Comparison of ENCODE assay signal across 8 mouse cellular contexts in the genomic region with DNA sequence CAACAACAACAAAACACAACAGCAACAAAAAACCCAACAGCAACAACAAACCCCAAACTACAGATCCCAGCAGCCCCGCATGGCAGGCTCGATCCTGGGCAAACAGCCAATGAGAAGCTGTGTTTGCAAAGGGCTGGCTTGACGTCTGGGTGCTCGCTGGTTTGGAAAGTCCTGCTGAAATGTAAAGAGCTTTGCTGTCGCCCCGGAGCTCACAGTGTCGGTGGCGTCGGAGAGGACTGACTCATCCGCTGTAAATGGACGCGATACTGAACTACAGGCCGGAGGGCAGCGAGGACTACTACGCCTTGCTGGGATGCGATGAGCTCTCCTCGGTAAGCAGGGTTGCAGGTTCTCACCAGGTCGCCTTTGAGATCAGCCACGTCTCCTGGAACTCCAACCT. TPM values are rescaled to one million over a fixed set of nuclear protein-coding genes. Genes with fewer than 3 reads are reported as not detected.
DNase-seq lines count a peak whose midpoint lies in the region; ATAC-seq and TF ChIP-seq lines count a peak whose summit lies in the region.

No protein-coding gene starts in this region.

- H3K4me2 ChIP-seq in lung, embryonic 15.5 days: peak overlapping the region; percentile 84

- H3K9me3 ChIP-seq in lung, embryonic 15.5 days: no peaks in the 10 kb centered on the region

- H3K4me1 ChIP-seq in lung, embryonic 15.5 days: peaks cover 6% of the 10 kb centered on the region; the same call in 1 of the 2 replicates
- H3K4me1 ChIP-seq in olfactory bulb, adult 2 months (ENCODE audit: control insufficient read depth, insufficient read depth, low read length): peaks cover 2% of the 10 kb centered on the region

- peak overlapping the region; percentile 74 for H3K27ac ChIP-seq in lung, embryonic 15.5 days
- 0 out of 2 replicates have a peak overlapping the region, but pooled peaks have one; percentile 7 for H3K27ac ChIP-seq in olfactory bulb, adult 2 months (ENCODE audit: insufficient read depth, low read depth, low read length)

- no peaks in the 10 kb centered on the region for H3K36me3 ChIP-seq in lung, embryonic 15.5 days

- TF ChIP-seq POLR2A in olfactory bulb, adult 2 months (IDR thresholded peaks at IDR 0.05; ENCODE audit: insufficient read depth, low read depth, low read length): peak; percentile 72; the same call in 1 of the 2 replicates

- WGBS in lung, embryonic 15.5 days: under 1% methylated on average over 19 of the region's 19 CpGs
- WGBS in olfactory bulb, adult 2 months: under 1% methylated on average over 19 of the region's 19 CpGs

- DNase-seq in MEL-GATA-1-ER (ENCODE audit: extremely low read depth, low read depth): peak; percentile 88
- DNase-seq in cerebellum, adult 8-10 months: peak; percentile 90
- peak; percentile 72 for DNase-seq in forelimb bud, embryonic 11.5 days (ENCODE audit: low read depth, low spot score)
- DNase-seq in layer of hippocampus, adult 9-10 months (ENCODE audit: low spot score): peak; percentile 83
- peak; percentile 54 to 66 for DNase-seq in thymus, adult 18-20 months

- peak overlapping the region; percentile 64 for H3K4me3 ChIP-seq in lung, embryonic 15.5 days
- H3K4me3 ChIP-seq in olfactory bulb, adult 2 months (ENCODE audit: insufficient read depth, low read depth, low read length): peak overlapping the region; percentile 62

- TF ChIP-seq CTCF in olfactory bulb, adult 2 months (IDR thresholded peaks at IDR 0.05; ENCODE audit: insufficient read depth, low read depth, low read length): no peak

- peak overlapping the region; percentile 58 for H3K9ac ChIP-seq in lung, embryonic 15.5 days

- ATAC-seq in hematopoietic stem cell, adult 5-6 weeks (replicated peaks in 1 of 2; ENCODE audit: insufficient read depth in 1 of 2, low FRiP score in 2 of 2, low TSS enrichment in 1 of 2, low read depth in 1 of 2, poor library complexity in 2 of 2, severe bottlenecking in 2 of 2): peak; percentile 62 to 74
- peak; percentile 74 for ATAC-seq in lung, embryonic 15.5 days (ENCODE audit: borderline replicate concordance, extremely low read depth, low FRiP score, low TSS enrichment)

- H3K27me3 ChIP-seq in lung, embryonic 15.5 days: no peaks in the 10 kb centered on the region

RNA-seq across cellular contexts. Expression of a gene that starts 4.2 kb away (rescaled TPM):
- total RNA-seq in hematopoietic stem cell, adult 5-6 weeks (2017): 1.7 and 5.0 TPM in 2 replicates
- polyA plus RNA-seq in lung, embryonic 15.5 days (2015; fragmentation: Nextera tagmentation; extraction: Ambion mirVana): 13.3 and 13.6 TPM in 2 replicates
- polyA plus RNA-seq in olfactory bulb, adult 2 months (2012; ENCODE audit: insufficient read depth, insufficient read length, low replicate concordance, missing spikeins): not detected in 2 replicates

RNA-seq across cellular contexts. Expression of a gene that starts 4.9 kb away (rescaled TPM):
- total RNA-seq in hematopoietic stem cell, adult 5-6 weeks (2017): 42.7 and 47.6 TPM in 2 replicates
- polyA plus RNA-seq in lung, embryonic 15.5 days (2015; fragmentation: Nextera tagmentation; extraction: Ambion mirVana): 5.3 and 5.9 TPM in 2 replicates
- not detected in 2 replicates for polyA plus RNA-seq in olfactory bulb, adult 2 months (2012; ENCODE audit: insufficient read depth, insufficient read length, low replicate concordance, missing spikeins)

RNA-seq across cellular contexts. Expression of a gene that starts 35.1 kb away (rescaled TPM):
- not detected in 2 replicates for total RNA-seq in hematopoietic stem cell, adult 5-6 weeks (2017)
- polyA plus RNA-seq in lung, embryonic 15.5 days (2015; fragmentation: Nextera tagmentation; extraction: Ambion mirVana): 0.41 TPM in 1 of 2 replicates, not detected in the other
- not detected in 2 replicates for polyA plus RNA-seq in olfactory bulb, adult 2 months (2012; ENCODE audit: insufficient read depth, insufficient read length, low replicate concordance, missing spikeins)

RNA-seq across cellular contexts. Expression of a gene that starts 43.5 kb away (rescaled TPM):
- total RNA-seq in hematopoietic stem cell, adult 5-6 weeks (2017): not detected in 2 replicates
- 0.86 and 1.2 TPM in 2 replicates for polyA plus RNA-seq in lung, embryonic 15.5 days (2015; fragmentation: Nextera tagmentation; extraction: Ambion mirVana)
- not detected in 2 replicates for polyA plus RNA-seq in olfactory bulb, adult 2 months (2012; ENCODE audit: insufficient read depth, insufficient read length, low replicate concordance, missing spikeins)

Comparison
In these comparisons a context has a peak if more than half of its experiments do, and no peak if none do; other contexts are left out.
1. Peak in every context shown above with its lines: DNase-seq, ATAC-seq, H3K4me3 ChIP-seq and H3K27ac ChIP-seq.